Mouse (Mus musculus): ENCODE measurements at regions not wholly inside any gene's neighbourhood (a gene's known extent, or its start where the extent isn't known, plus 50 kb on each side); places are given as distances from the start of the nearest gene placed in this dataset.
"Not testable (repeated sequence)": the region's sequence is repeated elsewhere in the genome, so short reads cannot be mapped to it uniquely, and the experiment has no call there.

DNA sequence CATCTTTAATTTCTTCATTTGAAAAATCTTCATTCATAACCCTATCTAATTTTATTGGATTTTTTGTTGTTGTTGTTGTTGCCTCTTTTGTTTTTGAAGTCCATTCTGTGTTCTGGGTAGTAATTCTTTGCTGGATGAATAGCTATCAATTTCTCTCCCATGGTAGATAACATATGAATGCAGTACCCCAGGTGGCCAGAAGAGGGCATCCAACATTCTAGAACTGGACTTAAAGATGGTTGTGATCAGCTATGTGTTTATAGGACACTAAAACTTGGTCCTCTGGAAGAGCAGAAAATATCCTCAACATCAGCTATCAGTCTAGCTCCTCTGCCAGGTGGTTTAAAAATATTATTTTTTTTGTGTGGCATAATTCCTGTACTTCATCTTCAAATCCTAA is 73.0 kb downstream of the Prl2c3 start:
- H3K9ac ChIP-seq; H3K4me1 ChIP-seq; ATAC-seq (ENCODE audit: insufficient read depth, low FRiP score, low read depth); H3K27ac ChIP-seq; H3K4me2 ChIP-seq; H3K27me3 ChIP-seq (replicated peaks); H3K36me3 ChIP-seq; H3K9me3 ChIP-seq; H3K4me3 ChIP-seq (replicated peaks): not testable (repeated sequence)

- 87% methylated on average over 7 of the region's 7 CpGs for WGBS
- not testable (repeated sequence) for H3K4me3 ChIP-seq (replicated peaks); H3K27ac ChIP-seq; H3K4me2 ChIP-seq; H3K27me3 ChIP-seq (replicated peaks); H3K9ac ChIP-seq; ATAC-seq (ENCODE audit: insufficient read depth, low FRiP score, low read depth); H3K36me3 ChIP-seq; H3K9me3 ChIP-seq; H3K4me1 ChIP-seq
Observed at GRCm38 (mm10) chr13:12717972-12718546, 81.8 kb downstream of the Prl2c3 start.

- WGBS = 65% methylated on average over 7 of the region's 7 CpGs
- no peaks in the 10 kb centered on the region for H3K36me3 ChIP-seq
- H3K9ac ChIP-seq = no peak overlapping the region
- H3K4me2 ChIP-seq = no peak overlapping the region
- ATAC-seq (ENCODE audit: insufficient read depth, low FRiP score, low read depth) = no peak
- H3K9me3 ChIP-seq = no peaks in the 10 kb centered on the region
- no peaks in the 10 kb centered on the region for H3K4me1 ChIP-seq
- H3K27ac ChIP-seq = no peak overlapping the region
- no peaks in the 10 kb centered on the region for H3K27me3 ChIP-seq (replicated peaks)
- H3K4me3 ChIP-seq (replicated peaks) = no peak overlapping the region
Observed at GRCm38 (mm10) chr13:12711471-12712273, 88.2 kb downstream of the Prl2c3 start.

GRCm38 (mm10) chr13:12702804-12703612 is 96.9 kb downstream of the Prl2c3 start:
- not testable (repeated sequence) for H3K27ac ChIP-seq; H3K27me3 ChIP-seq (replicated peaks); H3K4me1 ChIP-seq; H3K9me3 ChIP-seq; H3K9ac ChIP-seq; H3K36me3 ChIP-seq
- peak overlapping the region; percentile 35 for H3K4me2 ChIP-seq
- ATAC-seq (ENCODE audit: insufficient read depth, low FRiP score, low read depth) = peak; percentile 74
- H3K4me3 ChIP-seq (replicated peaks) = peak overlapping the region; percentile 23; the same call in 1 of the 2 replicates
- 1% methylated on average over 15 of the region's 27 CpGs for WGBS

- not testable (repeated sequence) for H3K27me3 ChIP-seq (replicated peaks); H3K27ac ChIP-seq; H3K9me3 ChIP-seq; H3K9ac ChIP-seq; H3K36me3 ChIP-seq; H3K4me1 ChIP-seq
- ATAC-seq (ENCODE audit: insufficient read depth, low FRiP score, low read depth) = peak; percentile 61
- WGBS = 0% methylated on average over 27 of the region's 46 CpGs
- Histone ChIP-seq H3K4me2 (peak overlapping the region; percentile 42; the same call in 1 of the 2 replicates), H3K4me3 (replicated peaks) (peak overlapping the region; percentile 31)
Observed at GRCm38 (mm10) chr13:12702111-12702803, 97.6 kb downstream of the Prl2c3 start.

DNA sequence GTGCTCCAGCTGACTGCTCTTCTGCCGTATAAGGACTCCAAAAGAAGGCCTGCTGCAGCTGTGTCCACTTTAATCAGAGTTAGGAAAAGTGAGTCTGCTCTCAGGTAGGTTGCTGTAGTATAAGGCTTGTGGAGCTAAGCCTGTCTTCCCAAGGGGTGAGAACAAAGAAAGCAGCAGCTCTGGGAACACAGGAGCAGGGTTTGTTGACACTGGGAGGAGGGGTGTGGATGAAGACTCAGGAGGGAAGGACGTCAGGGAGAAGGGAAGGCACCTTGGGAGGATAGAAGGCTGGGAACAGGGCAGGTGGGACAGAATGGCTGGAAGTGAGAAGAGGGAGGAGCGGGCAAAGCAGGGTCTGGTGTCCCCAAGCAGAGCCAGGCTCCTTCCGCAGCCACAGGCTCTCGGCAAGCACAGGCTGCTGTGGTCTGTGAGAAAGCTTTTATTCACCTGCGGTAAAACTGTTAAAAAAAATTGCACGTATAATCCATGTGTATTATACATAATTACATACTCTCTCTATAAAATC is 106.2 kb downstream of the Prl2c3 start:
- not testable (repeated sequence) for H3K9ac ChIP-seq; H3K9me3 ChIP-seq; H3K27ac ChIP-seq; H3K4me2 ChIP-seq; H3K4me1 ChIP-seq; H3K4me3 ChIP-seq (replicated peaks); H3K36me3 ChIP-seq; H3K27me3 ChIP-seq (replicated peaks)
- WGBS = 53% methylated on average over 6 of the region's 7 CpGs
- ATAC-seq (ENCODE audit: insufficient read depth, low FRiP score, low read depth) = peak; percentile 57

- not testable (repeated sequence) for H3K4me2 ChIP-seq; H3K36me3 ChIP-seq; H3K9ac ChIP-seq; ATAC-seq (ENCODE audit: insufficient read depth, low FRiP score, low read depth); H3K9me3 ChIP-seq; H3K27me3 ChIP-seq (replicated peaks); H3K4me3 ChIP-seq (replicated peaks); H3K4me1 ChIP-seq; H3K27ac ChIP-seq
- WGBS = no CpG with 5 or more reads among the region's 1 CpGs
Observed at GRCm38 (mm10) chr13:12688778-12689177, 111.1 kb downstream of the Prl2c3 start.

DNA sequence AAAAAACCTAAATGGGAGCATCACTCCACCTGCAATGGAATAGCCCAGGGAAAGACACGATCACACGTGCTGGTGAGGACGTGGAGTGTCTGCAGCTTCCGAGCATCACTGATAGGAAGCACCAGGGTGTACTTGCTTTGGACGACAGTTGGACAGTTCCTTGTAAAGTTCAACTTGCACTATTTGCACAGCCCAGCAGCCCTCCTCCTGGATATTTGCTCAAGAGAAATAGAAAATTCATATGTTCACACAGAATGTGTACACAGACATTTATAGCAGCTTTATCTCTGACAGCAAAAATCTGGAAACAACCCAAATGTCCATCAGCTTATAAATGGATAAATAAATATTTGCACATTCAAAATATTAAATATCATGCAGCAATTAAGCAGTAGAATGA is 111.7 kb downstream of the Prl2c3 start:
- 41% methylated on average over 1 of the region's 5 CpGs for WGBS
- ATAC-seq (ENCODE audit: insufficient read depth, low FRiP score, low read depth) = peak; percentile 53; the same call in 1 of the 2 replicates
- H3K9me3 ChIP-seq; H3K4me2 ChIP-seq; H3K4me3 ChIP-seq (replicated peaks); H3K27me3 ChIP-seq (replicated peaks); H3K9ac ChIP-seq; H3K4me1 ChIP-seq; H3K27ac ChIP-seq; H3K36me3 ChIP-seq: not testable (repeated sequence)

- not testable (repeated sequence) for ATAC-seq (ENCODE audit: insufficient read depth, low FRiP score, low read depth); H3K4me3 ChIP-seq (replicated peaks); H3K27ac ChIP-seq; H3K4me2 ChIP-seq; H3K4me1 ChIP-seq; H3K9ac ChIP-seq; H3K36me3 ChIP-seq; H3K9me3 ChIP-seq; H3K27me3 ChIP-seq (replicated peaks)
- 61% methylated on average over 5 of the region's 6 CpGs for WGBS
Observed at GRCm38 (mm10) chr13:12680954-12681571, 115.4 kb downstream of the Ero1lb start.

DNA sequence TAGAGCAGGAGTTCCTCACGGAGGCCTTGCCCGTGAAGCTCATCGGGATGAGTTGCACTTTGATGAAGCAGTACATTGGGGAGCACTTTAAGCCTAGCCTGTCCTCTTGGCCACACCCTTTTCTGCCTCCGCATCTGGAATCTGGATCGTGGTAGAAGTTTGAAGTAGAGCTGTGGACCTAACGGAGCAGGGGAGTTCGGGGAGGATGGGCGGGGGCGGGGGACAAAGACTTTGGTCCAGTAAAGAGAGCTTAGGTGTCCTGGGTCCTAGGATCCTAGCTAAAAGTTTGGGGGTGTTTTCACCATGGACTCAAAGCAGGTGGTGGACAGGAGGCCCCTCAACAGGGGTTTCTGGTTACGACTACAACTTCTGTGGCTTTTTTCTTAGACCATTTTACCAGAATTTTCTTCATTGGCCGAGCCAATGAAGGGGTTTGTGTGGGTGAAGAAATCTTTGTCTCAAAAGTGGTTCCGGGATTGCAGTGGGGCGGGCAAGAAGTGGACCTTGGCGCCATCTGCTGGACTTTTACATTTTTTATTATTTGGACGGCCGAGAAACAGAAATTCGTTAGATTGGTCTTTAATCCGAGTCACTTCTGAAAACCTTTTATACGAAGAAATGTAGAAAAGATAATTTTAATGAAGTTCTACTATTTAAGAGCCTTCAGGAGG is 114.7 kb downstream of the Ero1lb start:
- ATAC-seq (ENCODE audit: insufficient read depth, low FRiP score, low read depth); H3K9me3 ChIP-seq; H3K27ac ChIP-seq; H3K27me3 ChIP-seq (replicated peaks); H3K36me3 ChIP-seq; H3K9ac ChIP-seq; H3K4me1 ChIP-seq: not testable (repeated sequence)
- Histone ChIP-seq H3K4me2 (peak overlapping the region; percentile 49), H3K4me3 (replicated peaks) (peak overlapping the region; percentile 16; the same call in 1 of the 2 replicates)
- 10% methylated on average over 19 of the region's 19 CpGs for WGBS

DNA sequence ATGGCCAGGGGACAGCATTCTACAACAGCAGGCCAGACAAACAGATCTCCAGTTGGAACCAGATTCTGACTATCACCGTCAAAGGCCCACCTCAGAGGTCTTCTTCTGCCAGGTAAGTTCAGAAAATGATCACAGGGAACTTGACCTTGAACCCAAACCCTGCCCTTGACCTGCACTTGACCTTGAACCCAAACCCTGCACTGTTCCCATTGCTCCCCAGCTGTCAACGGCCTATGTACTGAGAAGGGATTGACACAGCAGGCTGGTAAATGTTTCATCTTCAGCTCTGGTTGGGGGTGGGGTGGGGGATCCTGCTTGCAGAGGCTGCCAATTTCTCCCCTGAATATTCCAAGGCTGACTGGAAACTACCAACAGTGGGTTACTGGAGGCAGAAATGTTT is 111.7 kb downstream of the Ero1lb start:
- H3K36me3 ChIP-seq = no peaks in the 10 kb centered on the region
- no peaks in the 10 kb centered on the region for H3K9me3 ChIP-seq
- no peaks in the 10 kb centered on the region for H3K27me3 ChIP-seq (replicated peaks)
- 75% methylated on average over 2 of the region's 2 CpGs for WGBS
- no peak overlapping the region for H3K27ac ChIP-seq
- no peaks in the 10 kb centered on the region for H3K4me1 ChIP-seq
- H3K9ac ChIP-seq = no peak overlapping the region
- no peak for ATAC-seq (ENCODE audit: insufficient read depth, low FRiP score, low read depth)
- H3K4me2 ChIP-seq = no peak overlapping the region
- H3K4me3 ChIP-seq (replicated peaks) = no peak overlapping the region

Data from stomach, embryonic 15.5 days (tissue).